Mouse (Mus musculus) limb, embryonic 14.5 days (tissue): Measurements from ENCODE around the gene Krtap19-1. TPM values are rescaled to one million over a fixed set of nuclear protein-coding genes. Genes with fewer than 3 reads are reported as not detected.

Experiments used
- ATAC-seq: fragments of 200-750 bp; cut with Nextera tagmentation; 2 replicates; pipeline ENCODE4 v1.8.0; 2017; ENCODE audit warnings: low read depth, moderate number of reproducible peaks, moderate TSS enrichment; ENCODE audit not compliant: low FRiP score
- DNase-seq: peaks from one replicate; pipeline ENCODE4 v3.0.0-alpha.2; 2015; ENCODE audit warnings: low spot score
- H3K27ac ChIP-seq: fragments of 300-500 bp; sonication (generic); replicated peaks from 2 replicates; pipeline ENCODE4 v1.5.1; 2014; ENCODE audit warnings: low read depth, mild to moderate bottlenecking, low read length, moderate library complexity, mixed read lengths
- H3K27me3 ChIP-seq: fragments of 300-500 bp; sonication (generic); 2 replicates; pipeline ENCODE4 v1.6.1; 2014; ENCODE audit warnings: low read length, mixed read lengths; ENCODE audit not compliant: control insufficient read depth, insufficient read depth
- H3K36me3 ChIP-seq: fragments of 300-500 bp; sonication (generic); 2 replicates; pipeline ENCODE4 v1.6.1; 2014; ENCODE audit warnings: mild to moderate bottlenecking, low read length, moderate library complexity, mixed read lengths; ENCODE audit not compliant: control insufficient read depth, insufficient read depth
- H3K4me1 ChIP-seq: fragments of 300-500 bp; sonication (generic); 2 replicates; pipeline ENCODE4 v1.6.1; 2014; ENCODE audit warnings: antibody characterized with exemption, low read length, mixed read lengths; ENCODE audit not compliant: control insufficient read depth, insufficient read depth
- H3K4me2 ChIP-seq: fragments of 300-500 bp; sonication (generic); replicated peaks from 2 replicates; pipeline ENCODE4 v1.6.1; 2014; ENCODE audit warnings: low read depth, mild to moderate bottlenecking, low read length, moderate library complexity; ENCODE audit not compliant: severe bottlenecking
- H3K4me3 ChIP-seq: fragments of 300-500 bp; sonication (generic); replicated peaks from 2 replicates; pipeline ENCODE4 v1.5.1; 2014; ENCODE audit warnings: low read length
- H3K9ac ChIP-seq: fragments of 300-500 bp; sonication (generic); 2 replicates; pipeline ENCODE4 v1.6.1; 2014; ENCODE audit warnings: mild to moderate bottlenecking, low read depth, low read length, moderate library complexity; ENCODE audit not compliant: severe bottlenecking
- H3K9me3 ChIP-seq: fragments of 300-500 bp; sonication (generic); 2 replicates; pipeline ENCODE4 v1.6.1; 2016; ENCODE audit warnings: low read length; ENCODE audit not compliant: control insufficient read depth
- POLR2A ChIP-seq: fragments of 200-500 bp; IDR thresholded peaks from 2 replicates; pipeline ENCODE4 v1.8.0; 2012; ENCODE audit warnings: inconsistent platforms, mild to moderate bottlenecking, moderate library complexity, borderline replicate concordance; ENCODE audit not compliant: insufficient read depth, insufficient read length; ENCODE audit errors: extremely low read depth
- WGBS: fragments of 180-500 bp; shearing (Covaris S2); extraction: QIAGEN DNeasy Blood & Tissue Kit; methylation state at CpG from one replicate; pipeline ENCODE4 v1.1.7; 2014; 5-methylcytosine and 5-hydroxymethylcytosine counted together
- polyA plus RNA-seq, 2 experiments: library from polyadenylated mRNA; depleted of rRNA in 1 of 2; stranded (reverse) in 1 of 2; unstranded in 1 of 2; fragments of >200 nt; fragmentation: Nextera tagmentation in 1 of 2; extraction: Ambion mirVana in 1 of 2; gene quantifications; 2 replicates each; pipeline versions ENCODE4 v1.2.1 to v1.2.3; 2012 to 2014

The Krtap19-1 gene
- polyA plus RNA-seq (2012; rRNA removed) (not detected in 2 replicates), polyA plus RNA-seq (2014; fragmentation: Nextera tagmentation; extraction: Ambion mirVana) (not detected in 2 replicates)

GRCm38 (mm10) chr16:88869311-88869710 is at the start of gene Krtap19-1:
Krtap19-1 (minus strand) TSS chr16:88869411.
- 87% methylated on average over 6 of the region's 6 CpGs for WGBS
- ATAC-seq = no peak
- no peaks in the 10 kb centered on the region for H3K9me3 ChIP-seq

GRCm38 (mm10) chr16:88896357-88896756 is 27.1 kb upstream of the Krtap19-1 start, which contains the start of gene Krtap19-5:
Krtap19-5 (minus strand) TSS chr16:88896457.
- Histone ChIP-seq H3K36me3 (no peaks in the 10 kb centered on the region), H3K9me3 (no peaks in the 10 kb centered on the region), H3K4me1 (no peaks in the 10 kb centered on the region), H3K4me2 (no peak within 1 kb of the TSS), H3K9ac (no peak within 1 kb of the TSS), H3K27ac (no peak within 1 kb of the TSS), H3K4me3 (no peak within 1 kb of the TSS), H3K27me3 (no peaks in the 10 kb centered on the region)
- ATAC-seq = no peak
- WGBS = 95% methylated on average over 6 of the region's 6 CpGs
- TF ChIP-seq POLR2A = no peak
- no peak for DNase-seq

More at GRCm38 (mm10) chr16:88869311-88869710, at the start of gene Krtap19-1:
- Histone ChIP-seq H3K4me3 (no peak within 1 kb of the TSS), H3K9ac (no peak within 1 kb of the TSS), H3K4me2 (no peak within 1 kb of the TSS), H3K36me3 (no peaks in the 10 kb centered on the region), H3K27me3 (no peaks in the 10 kb centered on the region), H3K4me1 (no peaks in the 10 kb centered on the region), H3K27ac (no peak within 1 kb of the TSS)
- no peak for TF ChIP-seq POLR2A
- no peak for DNase-seq

DNA sequence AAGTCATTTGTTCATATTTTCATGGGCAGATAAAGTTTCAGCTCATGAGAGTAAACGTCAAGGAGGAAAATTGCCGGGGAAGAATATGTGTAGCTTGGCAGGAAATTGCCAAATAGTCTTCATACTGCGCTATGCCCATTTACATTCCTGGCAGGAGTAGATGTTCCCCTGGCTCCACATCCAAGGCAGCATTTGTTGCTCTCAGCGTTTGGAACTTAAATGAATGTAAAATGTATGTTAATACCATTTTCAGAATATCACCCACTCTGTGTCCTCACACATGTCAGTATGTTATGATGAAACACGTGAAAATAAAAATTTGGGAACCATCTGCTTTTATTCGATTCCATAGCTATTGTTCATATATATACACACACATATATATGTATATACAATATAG is 17.7 kb upstream of the Krtap19-1 start:
- Histone ChIP-seq H3K9me3 (no peaks in the 10 kb centered on the region), H3K9ac (no peak overlapping the region), H3K4me2 (no peak overlapping the region), H3K27me3 (no peaks in the 10 kb centered on the region), H3K4me3 (no peak overlapping the region), H3K27ac (no peak overlapping the region), H3K36me3 (no peaks in the 10 kb centered on the region), H3K4me1 (no peaks in the 10 kb centered on the region)
- ATAC-seq = no peak
- TF ChIP-seq POLR2A = no peak
- 84% methylated on average over 6 of the region's 6 CpGs for WGBS
- DNase-seq = no peak

DNA sequence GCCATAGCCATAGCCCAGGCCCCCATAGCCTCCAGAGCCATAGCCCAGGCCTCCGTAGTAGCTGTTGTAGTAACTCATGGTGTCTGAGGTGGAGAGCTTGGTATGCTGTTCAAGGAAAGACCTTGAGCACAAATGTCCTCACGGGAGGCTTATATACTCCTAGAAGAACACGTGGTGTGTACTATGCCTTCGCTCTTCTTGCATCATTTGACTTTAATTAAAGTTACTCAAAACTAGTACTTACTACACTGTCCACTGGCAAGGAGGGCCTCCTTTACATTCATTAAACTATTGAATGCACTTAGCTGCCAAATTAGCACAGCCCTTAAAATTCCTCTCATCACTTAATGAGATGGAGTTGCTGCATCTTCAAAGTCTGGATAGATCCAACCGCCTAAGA is 15.8 kb upstream of the Krtap19-1 start, which contains the start of gene Krtap19-4:
Gene Krtap19-4 (minus strand): TSS at position 101 of the 400 bp plus-strand sequence.
- Histone ChIP-seq H3K36me3 (no peaks in the 10 kb centered on the region), H3K27me3 (no peaks in the 10 kb centered on the region), H3K4me2 (no peak within 1 kb of the TSS), H3K27ac (no peak within 1 kb of the TSS), H3K9ac (no peak within 1 kb of the TSS), H3K4me3 (no peak within 1 kb of the TSS), H3K4me1 (no peaks in the 10 kb centered on the region), H3K9me3 (no peaks in the 10 kb centered on the region)
- WGBS = 89% methylated on average over 5 of the region's 5 CpGs
- no peak for DNase-seq
- no peak for ATAC-seq
- no peak for TF ChIP-seq POLR2A

DNA sequence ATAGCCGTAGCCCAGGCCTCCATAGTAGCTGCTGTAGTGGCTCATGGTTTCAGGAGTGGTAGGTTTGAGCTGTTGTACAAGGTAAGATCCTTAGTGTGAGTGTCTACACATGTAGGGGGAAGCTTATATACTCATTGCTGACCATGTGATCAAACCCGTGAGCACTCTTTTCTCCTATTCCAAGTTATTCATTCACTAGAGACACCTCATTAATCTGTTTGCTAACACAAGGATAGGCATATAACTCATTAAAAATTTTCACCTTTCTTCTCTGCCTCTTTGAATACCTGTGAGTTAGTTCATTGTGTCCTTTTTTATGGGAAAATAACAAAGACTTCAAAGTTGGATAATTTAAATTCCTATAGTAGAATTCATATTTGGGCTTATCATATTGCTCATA is 8.7 kb upstream of the Krtap19-1 start, which contains the start of gene Krtap19-3:
Gene Krtap19-3 (minus strand): TSS at position 101 of the 400 bp plus-strand sequence.
- H3K4me2 ChIP-seq = no peak within 1 kb of the TSS
- H3K27ac ChIP-seq = no peak within 1 kb of the TSS
- no peak within 1 kb of the TSS for H3K9ac ChIP-seq
- no peak within 1 kb of the TSS for H3K4me3 ChIP-seq
- DNase-seq (no peak), ATAC-seq (no peak)
- TF ChIP-seq POLR2A = no peak
- H3K4me1 ChIP-seq = no peaks in the 10 kb centered on the region
- 87% methylated on average over 2 of the region's 2 CpGs for WGBS
- H3K27me3 ChIP-seq = no peaks in the 10 kb centered on the region
- no peaks in the 10 kb centered on the region for H3K36me3 ChIP-seq
- H3K9me3 ChIP-seq = no peaks in the 10 kb centered on the region
